ENCODE assay signal across 8 mouse cellular contexts in the genomic region with DNA sequence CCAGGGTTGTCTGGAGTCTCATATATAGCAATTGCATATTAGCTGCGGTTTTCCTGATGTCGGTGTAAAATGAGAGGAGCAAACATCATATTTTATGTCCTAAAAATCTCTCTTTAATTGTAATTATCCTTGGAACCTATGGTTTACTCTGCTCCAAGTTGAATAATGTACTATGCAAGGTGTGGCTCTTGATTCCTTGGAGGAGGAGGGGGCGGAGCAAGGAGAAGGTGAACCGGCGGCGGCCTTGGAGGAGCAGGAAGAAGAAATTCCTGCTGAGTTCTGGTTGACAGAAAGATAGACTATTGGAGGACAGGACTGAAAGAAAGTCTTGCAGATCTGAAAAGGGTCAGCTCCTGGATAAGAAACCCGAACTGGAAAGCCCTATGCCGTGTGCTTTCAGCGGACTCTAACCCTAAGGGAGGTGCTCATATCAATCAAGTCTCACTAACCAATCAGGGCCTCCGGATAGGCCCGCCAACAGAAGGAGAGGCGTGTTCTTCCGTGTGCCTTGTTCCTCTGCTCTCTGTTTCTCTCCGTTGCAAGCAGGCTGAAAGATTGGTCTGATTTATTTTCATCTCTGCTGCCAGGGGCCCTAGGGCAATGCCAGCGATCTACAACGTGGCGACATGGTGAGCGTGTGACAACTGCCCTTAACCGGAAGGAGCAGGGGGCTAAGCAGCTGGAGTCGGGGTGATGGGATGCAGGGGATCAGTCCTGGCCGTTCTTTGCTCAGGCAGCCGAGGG.
A peak's percentile ranks its signal among the peaks of the same experiment; 100 is the strongest.
DNase-seq lines count a peak whose midpoint lies in the region; ATAC-seq and TF ChIP-seq lines count a peak whose summit lies in the region.
"Not testable (repeated sequence)": the region's sequence is repeated elsewhere in the genome, so short reads cannot be mapped to it uniquely, and the experiment has no call there.

No protein-coding gene starts in this region.

- not testable (repeated sequence) for H3K9me3 ChIP-seq in heart, embryonic 11.5 days (replicated peaks; ENCODE audit: control insufficient read depth, low read length); limb, embryonic 11.5 days (ENCODE audit: control insufficient read depth, low read length); midbrain, embryonic 11.5 days (ENCODE audit: control insufficient read depth, low read length)

- not testable (repeated sequence) for H3K27me3 ChIP-seq in C2C12 (ENCODE audit: control insufficient read depth, insufficient read depth, insufficient read length); heart, embryonic 11.5 days (ENCODE audit: control insufficient read depth, insufficient read depth, low read length); limb, embryonic 11.5 days (ENCODE audit: control insufficient read depth, insufficient read depth, low read length); midbrain, embryonic 11.5 days (ENCODE audit: control insufficient read depth, insufficient read depth, low read length); small intestine, adult 2 months (ENCODE audit: control insufficient read depth, insufficient read depth, low read length)

- peak overlapping the region; percentile 45 for H3K4me3 ChIP-seq in C2C12 (ENCODE audit: insufficient read depth, poor library complexity, severe bottlenecking)
- H3K4me3 ChIP-seq in heart, embryonic 11.5 days (ENCODE audit: low read depth, low read length): peak overlapping the region; percentile 65
- peak overlapping the region; percentile 51 for H3K4me3 ChIP-seq in limb, embryonic 11.5 days (ENCODE audit: low read depth, low read length)
- peak overlapping the region; percentile 55 for H3K4me3 ChIP-seq in midbrain, embryonic 11.5 days (ENCODE audit: low read depth, low read length)
- peak overlapping the region; percentile 86 for H3K4me3 ChIP-seq in small intestine, adult 2 months (ENCODE audit: low read depth, low read length)

- peak; percentile 70 for ATAC-seq in erythroblast, adult 5-6 weeks (replicated peaks; ENCODE audit: low FRiP score, poor library complexity, severe bottlenecking)
- ATAC-seq in heart, embryonic 11.5 days (replicated peaks; ENCODE audit: insufficient number of reproducible peaks, low FRiP score, low TSS enrichment): peak; percentile 68; the same call in 1 of the 2 replicates
- peak; percentile 70; the same call in 1 of the 2 replicates for ATAC-seq in limb, embryonic 11.5 days (ENCODE audit: insufficient number of reproducible peaks, low FRiP score, low TSS enrichment, low read depth)
- ATAC-seq in midbrain, embryonic 11.5 days (ENCODE audit: low FRiP score): peak; percentile 91

- peak; percentile 86 for DNase-seq in brain, embryonic 14.5 days (ENCODE audit: low read depth)
- peak; percentile 51 for DNase-seq in kidney, adult 9 months
- DNase-seq in limb, embryonic 11.5 days (ENCODE audit: low spot score): peak; percentile 65
- peak; percentile 93 for DNase-seq in midbrain, embryonic 11.5 days (ENCODE audit: low spot score, missing footprints)

- peak overlapping the region; percentile 79 for H3K9ac ChIP-seq in heart, embryonic 11.5 days (ENCODE audit: low read depth, low read length)
- peak overlapping the region; percentile 54 for H3K9ac ChIP-seq in limb, embryonic 11.5 days (ENCODE audit: low read length)
- H3K9ac ChIP-seq in midbrain, embryonic 11.5 days (ENCODE audit: low read length): peak overlapping the region; percentile 66

- TF ChIP-seq CTCF in C2C12 (IDR thresholded peaks at IDR 0.05; ENCODE audit: control insufficient read depth, insufficient read depth, insufficient read length); brain, embryonic 14.5 days (IDR thresholded peaks at IDR 0.05; ENCODE audit: borderline replicate concordance, extremely low read depth, insufficient read depth, insufficient read length); small intestine, adult 2 months (IDR thresholded peaks at IDR 0.05; ENCODE audit: extremely low read depth, insufficient read length, insufficient replicate concordance, low read depth, low read length): not testable (repeated sequence)

- peak overlapping the region; percentile 58 for H3ac ChIP-seq in C2C12 (ENCODE audit: control insufficient read depth, insufficient read length, low read depth)

- TF ChIP-seq POLR2A in brain, embryonic 14.5 days (IDR thresholded peaks at IDR 0.05; ENCODE audit: borderline replicate concordance, extremely low read depth, insufficient read depth, insufficient read length, poor library complexity, severe bottlenecking); small intestine, adult 2 months (IDR thresholded peaks at IDR 0.05; ENCODE audit: low read depth, low read length): not testable (repeated sequence)

- 3% methylated on average over 22 of the region's 22 CpGs for WGBS in heart, embryonic 11.5 days (ENCODE audit: insufficient replicate concordance)
- 1% methylated on average over 22 of the region's 22 CpGs for WGBS in limb, embryonic 11.5 days
- WGBS in midbrain, embryonic 11.5 days: 3% methylated on average over 22 of the region's 22 CpGs
- WGBS in small intestine, adult 2 months: 1% methylated on average over 22 of the region's 22 CpGs

- H3K27ac ChIP-seq in heart, embryonic 11.5 days (ENCODE audit: low read depth, low read length): peak overlapping the region; percentile 50; the same call in 1 of the 2 replicates
- not testable (repeated sequence) for H3K27ac ChIP-seq in limb, embryonic 11.5 days (replicated peaks; ENCODE audit: low read depth, low read length); midbrain, embryonic 11.5 days (ENCODE audit: low read depth, low read length)
- H3K27ac ChIP-seq in small intestine, adult 2 months (ENCODE audit: insufficient read depth, low read depth, low read length): peak overlapping the region; percentile 23

- H3K4me2 ChIP-seq in heart, embryonic 11.5 days: peak overlapping the region; percentile 60
- H3K4me2 ChIP-seq in limb, embryonic 11.5 days (ENCODE audit: low read depth, severe bottlenecking): peak overlapping the region; percentile 40
- peak overlapping the region; percentile 41 for H3K4me2 ChIP-seq in midbrain, embryonic 11.5 days

- H3K4me1 ChIP-seq in heart, embryonic 11.5 days (ENCODE audit: control insufficient read depth, insufficient read depth, low read length); limb, embryonic 11.5 days (ENCODE audit: control insufficient read depth, insufficient read depth, low read length); midbrain, embryonic 11.5 days (ENCODE audit: control insufficient read depth, insufficient read depth, low read length); small intestine, adult 2 months (ENCODE audit: control insufficient read depth, insufficient read depth, insufficient read length, low read length): not testable (repeated sequence)

- H3K79me2 ChIP-seq in C2C12 (ENCODE audit: control insufficient read depth, insufficient read depth): not testable (repeated sequence)

- not testable (repeated sequence) for H3K79me3 ChIP-seq in C2C12 (ENCODE audit: low read depth)

- H3K36me3 ChIP-seq in C2C12 (ENCODE audit: control insufficient read depth, insufficient read depth); heart, embryonic 11.5 days (ENCODE audit: control insufficient read depth, insufficient read depth, low read length); limb, embryonic 11.5 days (ENCODE audit: control insufficient read depth, insufficient read depth, low read length); midbrain, embryonic 11.5 days (ENCODE audit: control insufficient read depth, insufficient read depth, low read length); small intestine, adult 2 months (ENCODE audit: control insufficient read depth, insufficient read depth, low read length): not testable (repeated sequence)
